Mouse (Mus musculus): ENCODE measurements around the gene R3hdm1.

Gene R3hdm1

GRCm38 (mm10) chr1:128102641-128103461, at the start of gene R3hdm1, which contains the start of gene Zranb3:
Gene R3hdm1 (plus strand): TSS chr1:128103301.
Gene Zranb3 (minus strand): TSS chr1:128103047.
- DNase-seq (ENCODE audit: low spot score) = peak; percentile 92

- no peak for DNase-seq (ENCODE audit: low spot score)
These were observed 45.8 kb upstream of the R3hdm1 start for GRCm38 (mm10) chr1:128057269-128057668.

DNA sequence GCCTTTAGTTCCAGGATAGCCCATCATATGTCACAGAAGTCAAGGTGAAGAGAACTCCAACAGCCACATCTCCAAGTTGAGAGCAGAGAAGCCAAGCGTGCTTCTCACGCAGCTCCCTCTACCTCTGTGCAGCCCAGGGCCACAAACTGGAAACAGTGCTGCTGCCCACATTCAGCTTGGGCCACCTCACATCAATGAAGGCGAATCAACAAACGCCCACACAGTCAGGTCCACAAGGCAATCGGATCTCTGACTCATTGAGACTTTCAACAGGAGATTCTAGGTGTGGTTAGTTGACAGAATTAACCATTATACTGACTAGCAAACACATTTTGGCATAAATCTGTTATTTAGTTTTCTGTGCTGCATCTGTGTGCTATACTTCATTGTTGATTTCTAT, 44.5 kb upstream of the R3hdm1 start:
- DNase-seq (ENCODE audit: low spot score) = no peak

DNA sequence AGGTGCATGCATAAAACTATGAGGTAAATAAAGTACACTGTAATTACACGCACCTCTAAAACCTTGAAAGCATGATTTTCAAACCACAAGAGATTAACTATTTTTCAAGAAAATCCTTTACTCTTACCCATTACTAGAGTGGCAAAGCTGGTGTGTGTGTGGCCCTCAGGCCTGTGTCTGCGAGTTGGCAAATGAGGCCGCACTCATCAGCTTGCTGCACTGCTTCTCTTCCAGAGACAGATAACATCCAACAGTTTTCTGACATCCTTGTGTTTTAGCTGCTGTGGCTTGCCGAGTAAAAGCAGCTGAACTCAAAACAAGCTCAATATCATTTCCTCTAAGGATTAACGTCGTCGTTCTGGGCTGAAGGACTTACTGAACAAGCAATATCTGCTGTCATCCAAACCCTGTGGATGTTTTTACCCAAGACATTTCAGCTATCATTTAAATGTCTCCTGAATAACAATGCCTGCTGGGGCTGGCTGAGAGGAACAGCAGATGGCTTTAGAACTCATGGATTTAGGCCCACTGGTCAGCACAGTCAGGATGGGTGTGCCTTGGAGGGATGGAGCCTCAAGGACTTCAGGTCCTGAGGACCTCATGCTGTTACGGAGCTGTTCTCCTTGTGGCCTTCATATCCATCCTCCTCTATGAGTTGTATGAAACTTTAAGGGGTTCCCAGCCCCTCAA, 42.3 kb upstream of the R3hdm1 start:
- no peak for DNase-seq (ENCODE audit: low spot score)

- no peak for DNase-seq (ENCODE audit: low spot score)
These were observed 41.7 kb upstream of the R3hdm1 start for GRCm38 (mm10) chr1:128061401-128061800.

GRCm38 (mm10) chr1:128062167-128062566, 40.9 kb upstream of the R3hdm1 start:
- no peak for DNase-seq (ENCODE audit: low spot score)

- no peak for DNase-seq (ENCODE audit: low spot score)
These were observed 38.4 kb upstream of the R3hdm1 start for GRCm38 (mm10) chr1:128064716-128065115.

GRCm38 (mm10) chr1:128068945-128069397, 34.1 kb upstream of the R3hdm1 start:
- DNase-seq (ENCODE audit: low spot score) = no peak

DNA sequence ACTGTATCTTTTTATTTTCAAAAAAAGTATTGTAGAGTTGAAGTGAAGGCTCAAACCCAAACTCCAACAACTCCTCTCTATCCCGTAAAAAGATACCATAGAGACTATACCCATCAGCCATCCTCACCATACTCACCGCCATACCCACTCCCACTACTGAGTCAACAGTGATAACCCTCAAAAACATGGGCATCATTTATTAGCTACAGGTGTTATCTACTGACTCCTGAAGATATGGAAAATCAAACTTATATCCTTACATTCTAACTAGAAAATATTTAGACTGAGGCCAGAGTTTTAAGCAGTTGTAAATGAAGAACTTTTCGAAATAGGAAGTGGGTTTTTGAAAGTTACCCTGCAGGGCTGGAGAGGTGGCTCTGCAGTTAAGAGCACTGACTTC, 33.1 kb upstream of the R3hdm1 start:
- no peak for DNase-seq (ENCODE audit: low spot score)

DNA sequence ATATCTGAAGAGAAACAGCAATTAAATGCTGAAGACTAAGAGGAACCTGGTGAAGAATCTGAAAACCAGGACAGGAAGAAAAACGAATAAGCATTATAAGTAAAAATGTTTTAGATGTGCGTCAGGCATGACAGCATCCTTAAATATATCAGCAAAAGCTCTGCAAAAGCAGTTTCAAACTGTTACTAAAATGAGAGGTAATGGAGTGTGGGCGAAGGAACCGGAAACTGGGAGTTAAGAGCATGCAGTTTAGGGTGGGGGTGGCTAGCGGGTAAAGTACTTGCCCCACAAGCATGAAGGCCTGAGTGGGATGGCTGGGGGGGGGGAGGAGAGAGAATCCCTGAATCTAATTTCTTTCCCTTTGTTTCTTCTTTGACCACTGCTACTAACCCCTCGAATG, 30.1 kb upstream of the R3hdm1 start:
- DNase-seq (ENCODE audit: low spot score) = no peak

GRCm38 (mm10) chr1:128076791-128077479, 26.2 kb upstream of the R3hdm1 start:
- no peak for DNase-seq (ENCODE audit: low spot score)

DNA sequence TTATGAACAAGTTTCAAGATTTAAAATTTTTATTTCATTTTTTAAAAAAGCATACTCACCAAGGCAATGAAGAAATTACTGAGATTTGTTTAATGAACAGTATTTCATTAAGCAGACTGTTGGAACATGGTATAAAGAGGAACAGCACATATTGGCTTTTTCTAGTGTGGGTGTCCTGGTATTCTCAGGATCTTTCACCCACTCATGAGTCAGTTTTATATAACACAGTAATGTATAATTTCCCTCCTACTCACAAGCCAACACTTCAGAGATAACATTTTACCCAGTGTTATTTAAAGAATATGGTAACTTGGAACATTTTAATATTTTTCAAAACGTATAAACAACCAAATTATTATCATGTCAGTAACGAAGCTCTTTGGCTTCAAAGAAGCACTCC, 25.3 kb upstream of the R3hdm1 start:
- DNase-seq (ENCODE audit: low spot score) = no peak

- no peak for DNase-seq (ENCODE audit: low spot score)
These were observed 24.5 kb upstream of the R3hdm1 start for GRCm38 (mm10) chr1:128078646-128079045.

DNA sequence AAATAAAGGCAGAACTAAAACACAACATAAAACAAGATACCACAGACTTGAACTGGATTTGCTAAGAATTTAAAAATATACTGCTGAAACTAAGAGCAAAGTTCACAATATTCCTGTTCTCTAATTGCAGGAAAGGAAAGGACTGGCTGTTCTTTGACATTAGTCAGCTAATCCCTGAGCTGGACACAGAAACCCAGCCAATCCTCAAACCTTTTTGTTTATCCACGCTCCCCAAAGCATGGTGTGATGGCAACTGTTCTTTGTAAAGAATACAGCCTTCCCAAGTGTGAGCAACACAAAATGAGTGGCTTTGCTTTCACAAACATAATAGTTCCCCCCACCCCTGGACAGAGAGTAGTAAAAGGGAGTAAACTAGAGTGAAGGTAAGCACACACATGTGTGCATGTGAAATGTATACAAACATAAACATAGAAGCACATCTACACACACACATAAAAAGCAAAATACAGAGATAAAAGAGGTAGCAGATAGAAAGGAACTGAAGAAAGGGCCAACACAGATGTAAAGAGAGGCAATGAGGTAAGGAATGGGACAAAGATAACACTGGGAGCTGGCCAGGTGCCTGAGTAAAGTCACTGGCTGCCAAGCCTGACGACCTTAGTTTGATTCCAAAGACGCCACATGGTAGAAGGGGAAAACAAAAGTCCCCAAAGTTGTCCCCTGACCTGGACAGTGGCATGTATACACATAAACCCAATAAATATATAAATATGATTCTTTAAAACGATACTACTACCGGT, 22.0 kb upstream of the R3hdm1 start:
- DNase-seq (ENCODE audit: low spot score) = no peak

DNA sequence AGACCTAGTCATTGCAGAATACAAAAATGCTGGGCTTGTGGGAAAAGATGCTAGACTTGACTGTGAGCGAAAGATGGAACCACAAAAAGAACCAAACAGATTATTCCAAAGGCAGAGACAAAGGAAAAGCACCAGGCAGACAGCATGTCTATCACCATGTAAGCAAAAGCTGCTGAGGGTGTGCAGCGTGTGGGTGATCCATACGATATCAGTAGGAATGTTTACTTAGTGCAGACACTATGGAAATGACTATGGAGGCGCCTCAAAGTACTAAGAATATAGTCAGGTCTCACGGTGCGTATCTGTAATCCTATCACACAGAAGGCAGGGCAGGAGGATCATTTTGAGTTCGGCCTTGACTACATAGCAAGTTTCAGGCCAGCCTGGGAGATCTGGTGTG, 21.2 kb upstream of the R3hdm1 start:
- no peak for DNase-seq (ENCODE audit: low spot score)

DNA sequence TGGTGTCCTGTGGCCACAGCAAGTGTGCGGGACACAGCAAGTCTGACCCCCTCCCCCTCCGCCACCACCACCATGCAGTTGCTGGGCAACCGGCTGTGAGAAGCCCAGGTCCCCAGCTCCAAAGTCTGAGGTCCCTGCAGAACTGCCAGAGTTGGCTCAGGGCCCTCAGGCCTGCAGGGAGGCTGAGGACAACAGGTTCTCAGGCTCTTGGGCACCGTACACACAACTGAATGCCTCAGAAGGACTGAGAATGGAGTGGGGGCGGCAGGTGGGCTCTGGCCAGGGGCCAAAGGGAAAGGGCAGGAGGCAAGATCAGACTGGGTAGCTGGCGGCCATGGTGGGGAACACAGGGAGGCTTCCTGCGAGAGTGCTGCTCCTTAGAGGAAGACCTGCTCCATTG, 20.3 kb upstream of the R3hdm1 start:
- no peak for DNase-seq (ENCODE audit: low spot score)

DNA sequence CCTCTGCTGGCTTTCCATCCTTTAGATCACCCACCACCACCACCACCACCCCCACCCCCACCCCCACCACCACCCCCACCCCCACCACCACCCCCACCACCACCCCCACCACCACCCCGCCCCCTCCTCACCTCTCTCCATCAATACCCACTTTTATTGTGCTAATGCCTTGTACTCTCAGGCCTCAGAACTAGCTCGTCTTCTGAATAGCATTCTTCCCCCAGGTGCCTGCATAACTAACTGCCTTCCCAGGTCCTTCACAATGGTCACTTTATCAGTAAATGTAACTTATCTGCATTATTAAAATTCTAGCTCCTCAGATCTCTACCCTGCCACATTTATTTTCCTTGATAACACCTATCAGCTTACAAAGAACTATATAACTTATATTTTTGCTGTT, 8.4 kb upstream of the R3hdm1 start:
- no peak for DNase-seq (ENCODE audit: low spot score)

- no peak for DNase-seq (ENCODE audit: low spot score)
These were observed 4.8 kb upstream of the R3hdm1 start for GRCm38 (mm10) chr1:128098309-128098708.

- peak; percentile 16 for DNase-seq (ENCODE audit: low spot score)
These were observed 855 bp upstream of the R3hdm1 start for GRCm38 (mm10) chr1:128102251-128102640.

GRCm38 (mm10) chr1:128103520-128104088, 503 bp downstream of the R3hdm1 start:
- DNase-seq (ENCODE audit: low spot score) = no peak

GRCm38 (mm10) chr1:128120913-128121627, 18.0 kb downstream of the R3hdm1 start:
- DNase-seq (ENCODE audit: low spot score) = no peak
